In the genomic region with DNA sequence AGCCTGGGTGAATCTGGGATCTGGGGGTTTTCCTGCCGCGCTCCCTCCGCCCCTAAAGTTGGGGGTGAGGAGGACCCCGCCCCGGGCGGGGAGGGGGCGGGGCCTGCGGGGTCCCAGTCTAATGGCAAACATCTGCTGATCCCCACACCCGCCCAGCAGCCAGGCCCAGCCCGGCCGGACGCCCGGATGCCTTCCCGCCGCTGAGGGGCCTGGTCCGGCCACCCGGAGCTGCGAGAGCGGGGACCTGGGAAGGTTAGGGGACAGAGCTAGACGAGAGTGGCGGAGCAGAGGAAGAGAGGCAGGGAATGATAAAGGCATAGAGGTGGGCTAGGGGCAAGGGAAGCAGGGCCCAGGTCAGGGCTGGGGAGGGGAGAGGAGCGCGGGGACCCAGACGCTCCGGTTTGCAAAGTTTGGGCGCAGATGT, we compare ENCODE assay signal across 8 mouse cellular contexts. TPM values are rescaled to one million over a fixed set of nuclear protein-coding genes. Genes with fewer than 3 reads are reported as not detected.
DNase-seq lines count a peak whose midpoint lies in the region; ATAC-seq and TF ChIP-seq lines count a peak whose summit lies in the region.

No protein-coding gene starts in this region.

- peak; percentile 43 for ATAC-seq in hindbrain, embryonic 16.5 days
- peak; percentile 37 for ATAC-seq in liver, embryonic 13.5 days (ENCODE audit: low read depth)

- peak; percentile 79 for DNase-seq in Muller cell, postnatal 12 days (ENCODE audit: inconsistent ontology term)
- peak; percentile 67 to 74 for DNase-seq in gastrocnemius, adult 8-10 months (ENCODE audit: low spot score in 2 of 2)
- DNase-seq in liver, embryonic 13.5 days: peak; percentile 30
- peak; percentile 61 for DNase-seq in thymus, postnatal 4 days
- DNase-seq in layer of hippocampus, adult 9-11 months: no peak

- no peaks in the 10 kb centered on the region for H3K9me3 ChIP-seq in hindbrain, embryonic 16.5 days (ENCODE audit: control insufficient read depth, low read length)
- H3K9me3 ChIP-seq in liver, embryonic 13.5 days (replicated peaks): no peaks in the 10 kb centered on the region

- peak overlapping the region; percentile 73 for H3K4me3 ChIP-seq in bone marrow, adult 2 months (replicated peaks; ENCODE audit: control insufficient read depth, low read depth, low read length)
- peak overlapping the region; percentile 70 for H3K4me3 ChIP-seq in hindbrain, embryonic 16.5 days (ENCODE audit: low read length)
- H3K4me3 ChIP-seq in liver, embryonic 13.5 days (replicated peaks): peak overlapping the region; percentile 67
- peak overlapping the region; percentile 95 for H3K4me3 ChIP-seq in myocyte

- no peak overlapping the region for H3K27ac ChIP-seq in bone marrow, adult 2 months (ENCODE audit: control insufficient read depth, insufficient read depth, low read depth, low read length, poor library complexity)
- H3K27ac ChIP-seq in hindbrain, embryonic 16.5 days (ENCODE audit: low read depth, low read length): peak overlapping the region; percentile 66
- H3K27ac ChIP-seq in liver, embryonic 13.5 days: peak overlapping the region; percentile 60; the same call in 1 of the 2 replicates

- peak overlapping the region; percentile 86 for H3ac ChIP-seq in myocyte (ENCODE audit: control insufficient read depth, insufficient read length)

- no peak for TF ChIP-seq POLR2A in bone marrow, adult 2 months (IDR thresholded peaks at IDR 0.05; ENCODE audit: borderline replicate concordance, control insufficient read depth, low read depth, low read length)
- no peak for TF ChIP-seq POLR2A in myocyte (IDR thresholded peaks at IDR 0.05; ENCODE audit: insufficient read length, low read depth)

- H3K4me2 ChIP-seq in hindbrain, embryonic 16.5 days (ENCODE audit: low read length): peak overlapping the region; percentile 77
- peak overlapping the region; percentile 77 for H3K4me2 ChIP-seq in liver, embryonic 13.5 days
- peak overlapping the region; percentile 87 for H3K4me2 ChIP-seq in myocyte (ENCODE audit: low read depth)

- WGBS in bone marrow, adult 2 months: 1% methylated on average over 23 of the region's 26 CpGs
- WGBS in hindbrain, embryonic 16.5 days: under 1% methylated on average over 25 of the region's 26 CpGs
- under 1% methylated on average over 26 of the region's 26 CpGs for WGBS in liver, embryonic 13.5 days (ENCODE audit: insufficient replicate concordance)

- no peaks in the 10 kb centered on the region; the same call in 1 of the 2 replicates for H3K27me3 ChIP-seq in hindbrain, embryonic 16.5 days (replicated peaks; ENCODE audit: control insufficient read depth, insufficient read depth, low read length)
- H3K27me3 ChIP-seq in liver, embryonic 13.5 days: peaks cover 13% of the 10 kb centered on the region; the same call in 1 of the 2 replicates
- H3K27me3 ChIP-seq in myocyte (ENCODE audit: control insufficient read depth, insufficient read depth, insufficient read length): no peaks in the 10 kb centered on the region

- H3K9ac ChIP-seq in hindbrain, embryonic 16.5 days (ENCODE audit: low read depth, low read length): peak overlapping the region; percentile 83
- peak overlapping the region; percentile 65 for H3K9ac ChIP-seq in liver, embryonic 13.5 days

- peaks cover 2% of the 10 kb centered on the region for H3K4me1 ChIP-seq in bone marrow, adult 2 months (ENCODE audit: control insufficient read depth, insufficient read depth, low read length)
- peaks cover 14% of the 10 kb centered on the region for H3K4me1 ChIP-seq in hindbrain, embryonic 16.5 days (ENCODE audit: control insufficient read depth, insufficient read depth, low read depth, low read length)
- peaks cover 38% of the 10 kb centered on the region for H3K4me1 ChIP-seq in liver, embryonic 13.5 days (replicated peaks)

- no peaks in the 10 kb centered on the region for H3K36me3 ChIP-seq in hindbrain, embryonic 16.5 days (ENCODE audit: control insufficient read depth, insufficient read depth, low read length)
- H3K36me3 ChIP-seq in liver, embryonic 13.5 days: peaks cover 26% of the 10 kb centered on the region
- peaks cover 12% of the 10 kb centered on the region for H3K36me3 ChIP-seq in myocyte (ENCODE audit: control insufficient read depth, insufficient read depth)

- no peak for TF ChIP-seq CTCF in bone marrow, adult 2 months (IDR thresholded peaks at IDR 0.05; ENCODE audit: control insufficient read depth, insufficient read depth, low read length)

- H3K79me2 ChIP-seq in myocyte (ENCODE audit: control insufficient read depth, insufficient read depth): peaks cover 39% of the 10 kb centered on the region

TF ChIP-seq in myocyte, 11 proteins besides CTCF, POLR2A, EP300 and RAD21:
- TF ChIP-seq SRF (IDR thresholded peaks at IDR 0.05; ENCODE audit: control insufficient read depth, insufficient read length, low read depth): no peak
- no peak for TF ChIP-seq TCF12 (IDR thresholded peaks at IDR 0.05; ENCODE audit: insufficient read depth, poor library complexity, severe bottlenecking)
- TF ChIP-seq E2F4 (IDR thresholded peaks at IDR 0.05; ENCODE audit: insufficient read depth): no peak
- no peak for TF ChIP-seq MAX (IDR thresholded peaks at IDR 0.05; ENCODE audit: low read depth)
- no peak for TF ChIP-seq TCF3 (IDR thresholded peaks at IDR 0.05; ENCODE audit: insufficient read length, low read depth)
- TF ChIP-seq MYOD1 (IDR thresholded peaks at IDR 0.05; ENCODE audit: control insufficient read depth in 1 of 3, insufficient read length in 2 of 3, low read depth in 2 of 3): peak in 1 of 3 experiments; percentile 55

RNA-seq across cellular contexts. Expression of a gene that starts 0.6 kb away (rescaled TPM):
- polyA plus RNA-seq in bone marrow, adult 2 months (2011; ENCODE audit: insufficient read depth, insufficient read length, low replicate concordance, missing spikeins): 1.4 and 1.7 TPM in 2 replicates
- total RNA-seq in gastrocnemius, adult 8-10 months (2022): 10 to 100 TPM; 13.0 to 15.2 (median 14.2) TPM
- polyA plus RNA-seq in hindbrain, embryonic 16.5 days (2015; fragmentation: Nextera tagmentation; extraction: Ambion mirVana): 3.9 and 4.7 TPM in 2 replicates
- 2.6 and 3.4 TPM in 2 replicates for polyA plus RNA-seq in liver, embryonic 13.5 days (2015; fragmentation: Nextera tagmentation; extraction: Ambion mirVana)
- 49.4 TPM for polyA plus RNA-seq in myocyte (2012; fragmentation: generic; extraction: Trizol)

RNA-seq across cellular contexts. Expression of a gene that starts 37.4 kb away (rescaled TPM):
- not detected in 2 replicates for polyA plus RNA-seq in bone marrow, adult 2 months (2011; ENCODE audit: insufficient read depth, insufficient read length, low replicate concordance, missing spikeins)
- not detected for total RNA-seq in gastrocnemius, adult 8-10 months (2022)
- polyA plus RNA-seq in hindbrain, embryonic 16.5 days (2015; fragmentation: Nextera tagmentation; extraction: Ambion mirVana): 0.25 and 0.66 TPM in 2 replicates
- polyA plus RNA-seq in liver, embryonic 13.5 days (2015; fragmentation: Nextera tagmentation; extraction: Ambion mirVana): 15.5 and 16.1 TPM in 2 replicates
- polyA plus RNA-seq in myocyte (2012; fragmentation: generic; extraction: Trizol): not detected

RNA-seq across cellular contexts. Expression of a gene that starts 37.8 kb away (rescaled TPM):
- 40.1 and 46.6 TPM in 2 replicates for polyA plus RNA-seq in bone marrow, adult 2 months (2011; ENCODE audit: insufficient read depth, insufficient read length, low replicate concordance, missing spikeins)
- 1 to 10 TPM; 1.5 to 3.3 (median 1.7) TPM for total RNA-seq in gastrocnemius, adult 8-10 months (2022)
- 21.2 and 26.0 TPM in 2 replicates for polyA plus RNA-seq in hindbrain, embryonic 16.5 days (2015; fragmentation: Nextera tagmentation; extraction: Ambion mirVana)
- 86.3 and 91.5 TPM in 2 replicates for polyA plus RNA-seq in liver, embryonic 13.5 days (2015; fragmentation: Nextera tagmentation; extraction: Ambion mirVana)
- 31.0 TPM for polyA plus RNA-seq in myocyte (2012; fragmentation: generic; extraction: Trizol)

RNA-seq across cellular contexts. Expression of a gene that starts 54.5 kb away (rescaled TPM):
- polyA plus RNA-seq in bone marrow, adult 2 months (2011; ENCODE audit: insufficient read depth, insufficient read length, low replicate concordance, missing spikeins): 6.5 and 7.2 TPM in 2 replicates
- 1 to 10 TPM; 4.7 to 8.3 (median 5.2) TPM for total RNA-seq in gastrocnemius, adult 8-10 months (2022)
- polyA plus RNA-seq in hindbrain, embryonic 16.5 days (2015; fragmentation: Nextera tagmentation; extraction: Ambion mirVana): 16.0 and 17.3 TPM in 2 replicates
- polyA plus RNA-seq in liver, embryonic 13.5 days (2015; fragmentation: Nextera tagmentation; extraction: Ambion mirVana): 3.9 and 4.1 TPM in 2 replicates
- 20.3 TPM for polyA plus RNA-seq in myocyte (2012; fragmentation: generic; extraction: Trizol)
